Mouse (Mus musculus): ENCODE data around the gene Mmab.
A peak's percentile ranks its signal among the peaks of the same experiment; 100 is the strongest.

The Mmab gene

DNA sequence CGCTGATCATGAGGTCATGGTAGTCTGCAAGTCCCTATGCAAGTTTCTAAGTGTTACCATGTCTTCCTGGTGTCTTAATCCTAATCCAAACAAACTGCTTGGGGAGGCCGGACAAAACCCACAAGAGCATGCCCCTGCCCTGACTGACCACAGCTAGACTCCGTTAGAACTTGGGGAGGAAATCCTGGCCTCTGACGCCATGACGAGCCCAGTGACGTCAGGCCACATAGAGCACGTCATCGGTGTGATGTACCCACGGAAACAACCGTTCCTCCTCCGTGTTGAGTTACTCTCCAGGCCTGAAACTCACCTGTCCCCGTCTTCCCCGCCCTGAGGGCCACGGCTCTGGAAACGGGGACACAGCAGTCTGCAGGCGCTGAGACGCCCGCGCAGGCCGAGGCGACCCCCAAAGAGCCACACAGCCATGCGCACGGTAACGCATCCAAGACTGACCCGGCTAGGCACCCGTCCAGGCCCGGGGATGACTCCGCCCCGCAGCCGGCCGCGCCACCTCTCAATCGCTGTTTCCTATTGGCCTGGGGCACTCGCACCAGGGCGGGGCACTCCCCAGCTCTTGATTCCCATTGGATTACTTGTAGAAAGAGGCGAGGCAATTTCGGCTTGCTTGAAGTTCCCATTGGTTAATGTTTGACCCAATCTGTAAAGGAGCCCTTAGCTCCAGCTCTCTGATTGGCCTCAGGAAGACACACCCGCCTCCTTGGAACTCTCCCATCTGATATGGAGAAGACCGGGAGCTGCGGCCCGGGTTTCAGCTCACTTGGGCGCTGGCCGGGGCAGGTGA lies at the start of gene Mmab, which contains the start of gene Mvk:
Gene Mmab, minus strand, starts transcription at position 495 of the 802 bp plus-strand sequence.
Gene Mvk, plus strand, starts transcription at position 704 of the 802 bp plus-strand sequence.
- DNase-seq (ENCODE audit: low spot score), result peak; percentile 99

DNA sequence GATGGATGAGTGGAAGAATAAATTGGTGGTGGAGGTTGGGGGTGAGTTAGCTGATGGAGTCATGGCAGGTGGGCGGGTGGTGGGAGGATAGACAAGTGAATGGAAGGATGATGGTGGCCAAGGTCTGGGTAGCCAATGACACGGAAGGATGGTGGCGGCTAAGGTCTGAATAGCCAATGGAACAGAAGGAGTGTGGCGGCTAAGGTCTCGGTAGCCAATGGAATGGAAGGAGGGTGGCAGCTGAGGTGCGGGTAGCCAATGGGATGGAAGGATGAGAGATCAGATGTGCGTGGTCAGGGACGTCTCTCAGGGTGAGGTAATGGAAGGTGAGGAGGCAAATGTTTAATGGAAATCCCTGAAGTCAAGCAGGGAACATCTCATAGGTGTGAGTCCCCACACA lies 46.4 kb upstream of the Mmab start:
- no peak for DNase-seq (ENCODE audit: low spot score)

DNA sequence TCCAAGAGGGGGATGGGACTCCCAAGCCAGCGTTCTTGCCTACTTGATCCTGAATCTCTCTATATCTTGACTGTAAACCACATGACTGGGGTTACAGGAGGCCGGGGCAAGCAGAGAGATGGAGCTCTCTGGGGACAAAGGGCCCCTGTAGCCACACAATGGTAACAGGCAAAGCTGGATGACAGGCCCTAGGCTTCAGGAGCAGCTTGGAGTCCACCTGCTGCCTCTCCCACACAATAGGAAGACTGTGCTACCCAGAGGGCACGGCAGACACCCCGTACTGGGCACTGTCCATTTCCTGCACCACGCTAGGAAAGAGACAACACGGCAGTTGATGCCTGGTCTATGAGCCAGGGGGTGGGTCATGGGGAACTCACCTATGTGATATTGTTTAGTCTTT lies 45.7 kb upstream of the Mmab start:
- no peak for DNase-seq (ENCODE audit: low spot score)

DNA sequence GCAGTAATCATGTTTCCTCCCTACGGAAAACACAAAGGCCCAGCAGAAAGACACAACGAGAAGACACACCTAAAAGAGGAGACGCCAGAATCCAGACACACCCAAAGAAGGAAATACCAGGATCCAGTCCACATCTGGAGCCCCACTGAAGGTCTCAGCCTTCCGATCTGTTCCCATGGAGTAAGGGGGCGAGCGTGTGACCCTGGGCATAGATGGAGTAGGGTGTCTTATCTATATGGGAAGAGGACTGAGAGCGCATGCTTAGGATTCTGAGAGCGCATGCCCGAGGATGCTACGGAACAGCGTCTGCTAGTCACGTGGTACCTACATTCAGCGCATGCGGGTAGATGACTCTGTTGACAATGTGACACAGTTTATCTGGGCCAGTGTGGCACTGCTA lies 41.8 kb upstream of the Mmab start:
- DNase-seq (ENCODE audit: low spot score), result no peak

DNA sequence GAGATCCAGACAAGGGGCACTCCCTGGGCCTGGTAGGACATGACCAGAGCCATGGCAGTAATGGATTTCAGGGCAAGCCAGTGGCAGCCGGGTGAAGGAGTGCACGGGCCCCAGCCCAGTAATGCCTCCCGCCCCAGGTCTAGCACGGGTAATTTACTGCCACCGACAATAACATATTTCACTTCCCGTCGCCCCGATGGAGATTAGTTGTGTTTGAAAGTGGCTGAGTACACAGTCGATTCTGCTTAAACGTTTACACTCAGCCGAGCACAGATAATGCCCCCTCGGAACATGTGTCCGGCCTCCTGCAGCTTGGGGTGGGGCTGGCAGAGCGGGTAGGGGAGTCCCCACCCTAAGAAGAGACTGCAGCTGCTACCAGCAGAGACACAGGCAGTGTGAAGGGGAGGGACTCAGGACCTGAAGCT lies 38.7 kb upstream of the Mmab start:
- no peak for DNase-seq (ENCODE audit: low spot score)

DNA sequence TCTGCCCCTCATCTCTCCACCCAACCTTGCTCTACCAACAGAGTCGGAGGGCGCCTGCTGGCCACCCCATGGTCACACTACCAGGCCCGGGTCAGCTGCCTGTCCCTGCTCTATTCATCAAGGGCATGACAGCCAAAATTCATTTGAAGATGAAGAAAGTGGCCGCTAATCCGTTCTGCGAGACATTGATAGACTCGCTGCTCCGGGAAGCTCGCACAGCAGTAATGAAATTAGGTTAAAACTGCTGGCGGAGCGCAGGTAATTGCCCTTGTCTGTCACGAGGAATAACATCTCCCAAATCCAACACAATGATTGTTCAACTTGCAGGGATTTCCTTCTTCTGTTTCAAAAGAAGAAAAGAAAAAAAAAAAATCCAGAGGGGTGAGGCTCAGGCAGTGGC lies 34.4 kb upstream of the Mmab start:
- DNase-seq (ENCODE audit: low spot score), result no peak

DNA sequence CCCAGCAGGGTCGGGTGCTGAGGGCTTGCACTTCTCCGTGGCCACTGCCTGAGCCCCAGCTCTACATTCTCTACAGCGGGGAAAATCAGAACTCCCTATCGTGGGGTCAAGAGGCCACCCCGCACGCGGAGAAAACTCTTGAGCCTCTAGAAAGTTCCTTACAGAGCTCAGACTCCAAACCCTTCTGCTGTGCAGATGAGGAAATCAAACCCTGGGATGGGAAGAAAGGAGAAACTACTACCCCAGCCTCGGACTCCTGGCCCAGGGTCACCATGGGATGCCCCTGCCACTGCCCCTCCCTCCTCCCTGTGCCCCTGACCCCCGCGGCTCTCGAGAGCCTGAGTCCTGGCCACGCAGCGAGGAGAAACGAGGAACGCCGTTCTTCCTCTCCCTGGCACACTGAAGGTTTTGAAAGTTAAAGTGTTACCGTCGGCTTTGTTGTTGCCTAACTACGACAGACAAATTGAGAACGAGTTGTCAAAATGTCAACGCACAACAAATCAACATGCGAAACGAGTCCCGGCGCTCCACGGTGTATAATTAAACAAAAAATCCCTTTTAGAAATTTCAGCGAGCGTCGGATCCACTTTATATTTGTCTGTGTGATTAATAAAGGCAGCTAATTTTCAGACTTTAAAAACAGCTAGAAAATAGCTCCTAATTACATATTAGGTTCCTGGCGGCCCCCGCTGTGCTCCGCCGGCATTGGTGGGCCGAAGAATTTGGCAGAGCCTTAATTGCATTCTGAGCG lies 31.1 kb upstream of the Mmab start:
- DNase-seq (ENCODE audit: low spot score), result no peak

DNA sequence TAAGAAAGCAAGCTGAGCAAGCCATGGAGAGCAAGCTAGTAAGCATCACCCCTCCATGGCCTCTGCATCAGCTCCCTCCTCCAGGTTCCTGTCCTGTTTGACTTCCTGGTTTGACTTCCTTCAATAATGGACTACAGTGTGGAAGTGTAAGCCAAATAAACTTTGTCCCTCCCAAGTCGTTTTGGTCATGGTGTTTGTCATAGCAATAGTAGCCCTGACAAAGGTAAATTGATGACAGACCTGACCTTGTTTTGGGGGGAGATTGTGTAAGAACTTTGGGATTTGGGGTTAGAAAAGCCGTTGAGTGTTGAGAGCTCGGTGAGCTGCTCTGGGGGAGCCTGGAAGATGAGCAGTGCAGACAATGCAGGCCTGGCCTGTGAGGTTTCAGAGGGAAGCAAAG lies 26.5 kb upstream of the Mmab start:
- no peak for DNase-seq (ENCODE audit: low spot score)

DNA sequence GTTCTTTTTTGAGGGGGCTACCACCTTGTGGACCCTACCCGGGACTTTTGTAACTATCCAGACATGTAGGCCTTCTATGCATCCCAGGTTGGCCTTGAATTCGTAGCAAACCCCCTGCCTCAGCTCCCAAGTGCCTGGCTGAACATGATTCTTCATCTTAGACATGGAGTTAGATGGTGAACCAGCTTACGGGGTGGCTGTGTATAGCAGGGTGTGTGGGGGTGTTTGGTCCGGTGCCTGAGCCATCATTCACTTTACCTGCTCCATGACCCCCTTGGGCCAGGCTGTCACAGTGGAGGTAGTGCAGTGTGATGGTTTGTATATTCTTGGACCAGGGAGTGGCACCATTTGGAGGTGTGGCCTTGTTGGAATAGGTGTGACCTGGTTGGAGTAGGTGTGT lies 24.1 kb upstream of the Mmab start:
- DNase-seq (ENCODE audit: low spot score), result no peak

DNA sequence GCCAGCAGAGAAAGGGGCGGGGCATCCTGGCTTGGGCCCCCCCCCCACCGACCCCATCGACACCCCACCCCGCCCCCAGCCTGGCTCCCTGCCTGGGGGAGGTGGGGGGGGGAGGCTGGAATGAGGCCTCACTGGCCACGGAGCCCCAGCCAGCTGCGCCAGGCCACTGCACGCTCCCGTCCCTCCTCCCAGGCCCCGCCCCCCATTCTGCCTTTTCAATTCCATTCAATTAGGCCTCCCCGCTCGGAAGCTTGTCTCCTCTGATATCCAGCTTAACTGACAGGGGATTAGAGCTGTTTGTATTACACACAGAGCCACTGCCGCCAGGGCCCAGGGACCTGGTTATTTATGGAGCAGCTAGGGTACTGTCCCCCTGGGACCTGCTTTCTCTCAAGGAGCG lies 23.6 kb upstream of the Mmab start:
- DNase-seq (ENCODE audit: low spot score), result peak; percentile 84

DNA sequence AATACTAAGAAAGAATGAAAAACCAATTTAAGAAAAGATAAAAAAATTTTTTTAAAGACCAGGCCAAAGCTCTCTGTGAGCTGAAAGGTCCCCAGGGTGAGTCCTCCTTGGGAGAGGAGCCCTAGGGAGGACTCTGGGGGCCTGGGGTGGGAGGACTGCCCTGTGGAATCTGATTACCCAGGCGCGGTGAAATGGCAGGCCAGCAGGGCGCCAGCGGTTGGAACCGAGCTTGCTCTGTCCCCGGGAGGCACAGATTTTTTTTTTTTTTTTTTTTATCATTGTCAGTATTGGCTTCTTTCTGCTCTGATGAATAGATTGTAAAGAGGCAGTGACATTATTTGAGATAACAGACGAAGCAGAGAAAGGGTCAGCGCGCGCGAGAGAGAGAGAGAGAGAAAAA lies 23.2 kb upstream of the Mmab start:
- DNase-seq (ENCODE audit: low spot score), result peak; percentile 50

DNA sequence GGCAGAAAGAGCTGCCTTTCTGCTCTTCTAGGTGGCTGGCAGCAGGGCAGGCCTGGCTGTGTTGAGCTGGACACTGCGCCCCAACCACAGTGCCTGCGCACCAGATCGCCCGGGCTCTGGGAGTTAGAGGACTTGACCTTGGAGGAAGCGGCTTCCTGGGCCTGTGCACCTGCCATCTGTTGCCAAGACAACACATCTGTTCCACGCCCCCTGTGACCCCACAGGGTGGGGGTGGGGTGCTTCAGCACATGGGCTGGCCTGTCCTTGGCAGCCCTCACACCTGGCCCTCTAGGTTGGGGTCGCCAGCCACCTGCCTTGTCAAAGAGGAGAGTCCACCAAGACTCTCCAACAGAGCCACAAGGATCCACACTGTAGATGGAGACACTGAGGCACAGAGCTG lies 21.8 kb upstream of the Mmab start:
- DNase-seq (ENCODE audit: low spot score), result peak; percentile 50

DNA sequence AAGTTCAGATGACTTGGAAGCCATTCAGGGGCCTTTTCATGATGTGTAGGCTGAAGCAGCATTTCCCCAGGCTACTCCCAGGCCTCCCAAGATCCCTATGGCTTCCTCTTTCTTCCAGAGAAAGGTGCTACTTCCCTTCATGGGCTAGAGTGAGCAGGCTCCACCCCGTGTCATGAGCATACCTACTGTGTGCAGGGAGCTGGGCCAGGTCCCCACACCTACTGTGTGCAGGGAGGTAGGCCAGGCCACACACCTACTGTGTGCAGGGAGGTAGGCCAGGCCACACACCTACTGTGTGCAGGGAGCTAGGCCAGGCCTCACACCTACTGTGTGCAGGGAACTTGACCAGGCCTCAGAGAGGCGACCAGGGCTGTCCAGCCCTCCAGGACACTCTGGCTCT lies 20.7 kb upstream of the Mmab start:
- DNase-seq (ENCODE audit: low spot score), result no peak

DNA sequence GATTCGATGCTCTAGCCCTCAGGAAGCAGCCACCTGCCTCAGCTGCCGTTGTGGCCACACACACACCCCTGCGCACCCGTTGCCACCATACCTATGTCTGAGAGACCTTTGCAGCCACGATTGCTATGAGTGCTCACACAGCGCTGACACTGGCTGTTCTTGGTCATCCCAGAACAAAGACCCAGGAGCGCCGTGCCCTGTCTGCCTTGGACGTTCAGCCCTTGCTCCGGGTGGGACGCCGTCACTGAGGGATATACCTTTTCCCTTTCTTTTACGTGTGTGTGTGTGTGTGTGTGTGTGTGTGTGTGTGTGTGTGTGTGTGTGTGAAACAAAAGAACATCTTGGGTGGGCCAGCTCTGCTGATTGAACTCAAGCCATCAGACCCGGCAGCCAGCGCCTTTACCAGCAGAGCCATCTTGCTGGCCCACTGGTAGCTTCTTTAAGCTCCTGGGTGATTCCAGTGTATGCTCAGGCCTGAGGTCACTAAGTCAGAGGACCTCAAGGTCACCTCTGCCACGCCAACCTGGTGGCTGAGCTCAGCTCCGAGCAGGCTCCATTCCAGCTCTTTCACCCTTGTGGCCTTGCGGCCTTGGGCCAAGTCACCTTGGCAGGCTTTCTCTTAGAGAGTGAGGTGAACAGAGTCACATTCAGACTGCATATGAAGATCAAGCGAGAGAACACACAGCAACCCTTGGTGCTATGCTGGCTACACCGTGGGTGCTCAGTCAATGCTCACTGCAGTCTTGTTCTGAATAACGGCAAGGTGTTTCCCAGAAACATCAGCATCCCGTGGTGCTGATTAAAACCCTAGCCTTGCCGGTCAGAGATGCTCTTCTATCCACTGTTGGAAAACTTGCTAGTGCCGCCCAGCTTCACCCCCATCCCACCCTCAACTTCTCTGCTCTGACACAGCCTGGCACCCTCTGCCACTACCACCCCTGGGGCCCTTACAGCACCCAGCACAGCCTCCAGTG lies 18.5 kb upstream of the Mmab start:
- peak; percentile 49 for DNase-seq (ENCODE audit: low spot score)

DNA sequence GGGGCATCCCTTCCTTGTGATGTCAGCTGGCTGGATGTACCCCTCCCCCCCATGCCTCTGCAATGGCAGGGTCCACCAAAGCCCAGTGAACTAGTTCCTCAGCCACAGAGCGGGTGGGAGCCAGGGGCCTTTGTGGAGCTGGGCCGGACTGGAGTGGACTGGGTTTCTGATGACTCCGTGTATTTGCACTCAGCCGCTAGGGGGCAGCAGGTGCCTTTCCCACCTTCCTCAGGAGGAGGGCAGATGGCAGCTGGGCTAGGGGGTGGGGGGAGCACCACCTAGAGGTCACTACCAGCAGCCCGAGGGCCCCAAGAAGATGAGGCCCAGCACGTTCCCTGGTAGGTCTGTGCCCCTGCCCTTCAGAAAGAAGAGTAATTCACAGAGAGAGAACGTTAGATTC lies 17.4 kb upstream of the Mmab start:
- peak; percentile 94 for DNase-seq (ENCODE audit: low spot score)

DNA sequence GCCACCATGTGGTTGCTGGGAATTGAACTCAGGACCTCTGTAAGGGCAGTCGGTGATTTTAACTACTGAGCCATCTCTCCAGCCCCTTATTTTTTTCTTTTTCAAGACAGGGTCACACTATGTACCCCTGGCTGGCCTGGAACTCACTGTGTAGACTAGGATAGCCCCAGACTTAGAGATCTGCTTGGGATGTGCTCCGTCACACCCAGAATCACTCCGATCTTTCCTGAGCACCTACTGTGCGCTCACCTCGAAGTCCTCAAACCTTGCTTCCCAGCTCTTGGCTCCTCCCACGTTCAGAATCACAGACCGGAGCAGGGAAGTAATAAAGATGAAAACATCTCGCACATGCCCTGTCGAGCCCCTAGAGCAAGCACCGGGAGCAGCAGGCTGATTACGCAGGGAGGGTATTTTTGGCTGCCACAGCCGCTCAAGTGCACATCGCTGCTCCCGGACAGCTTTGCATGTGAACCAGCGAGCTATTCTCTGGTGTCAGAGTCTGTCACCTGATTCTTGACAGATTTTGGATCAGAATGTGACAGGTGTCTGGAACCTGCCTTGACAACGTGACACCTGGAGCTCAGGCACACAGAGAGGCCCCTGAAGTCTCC lies 13.2 kb upstream of the Mmab start:
- DNase-seq (ENCODE audit: low spot score), result no peak

DNA sequence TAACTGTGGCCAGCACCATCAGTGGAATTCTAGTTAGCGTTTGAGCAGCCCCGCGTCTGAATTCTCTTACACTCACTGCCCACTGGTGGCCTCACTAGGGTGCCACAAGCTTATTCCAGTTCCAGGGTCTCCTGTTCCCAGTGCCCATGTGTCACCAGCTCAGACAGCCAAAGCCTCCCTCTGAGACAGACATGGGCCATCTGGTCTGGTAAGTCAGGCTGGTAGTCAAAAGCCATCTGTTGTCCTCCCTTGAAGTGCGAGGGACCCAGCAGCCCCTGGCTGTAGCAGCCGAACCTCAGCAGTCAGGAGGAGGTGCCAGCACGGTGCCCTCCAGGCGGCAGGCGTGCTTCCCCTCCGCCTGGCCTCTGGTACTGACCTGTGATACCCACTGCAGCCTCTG lies 12.4 kb upstream of the Mmab start:
- DNase-seq (ENCODE audit: low spot score), result no peak

DNA sequence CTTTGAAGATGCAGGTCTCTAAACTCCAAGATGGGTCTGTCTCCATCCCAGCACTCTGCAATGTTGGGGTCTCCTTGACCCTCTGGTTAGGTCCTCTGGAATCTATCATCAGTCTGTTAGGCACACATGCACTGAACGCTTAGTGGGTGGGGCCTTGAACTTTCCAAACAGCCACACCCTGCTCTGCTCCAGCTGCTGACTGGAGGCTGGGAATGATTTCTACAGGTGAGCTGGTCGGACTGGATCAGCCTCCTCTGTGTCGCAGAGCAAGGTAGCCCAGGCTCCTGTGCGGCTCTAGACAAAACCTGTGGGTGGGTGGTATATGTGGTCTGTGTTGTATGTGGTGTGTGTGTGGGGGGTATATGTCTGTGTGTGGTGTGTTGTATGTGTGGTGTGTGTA lies 5.2 kb upstream of the Mmab start:
- DNase-seq (ENCODE audit: low spot score), result no peak

DNA sequence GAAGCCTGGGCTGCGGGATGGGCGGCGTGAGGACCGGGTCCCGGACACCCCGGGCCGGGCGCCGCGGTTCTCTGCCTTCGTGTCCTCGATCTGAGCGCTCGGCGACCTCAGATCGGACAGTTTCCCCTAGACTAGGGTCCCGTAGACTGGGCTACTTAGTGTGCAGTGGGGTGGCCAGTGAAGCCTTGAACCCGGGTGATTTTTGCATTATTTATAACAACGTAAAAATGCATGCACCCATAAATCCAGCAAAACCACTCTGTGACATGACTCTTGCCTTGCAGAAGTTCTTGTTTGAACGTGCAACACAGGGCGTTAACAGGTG lies 470 bp upstream of the Mmab start:
- DNase-seq (ENCODE audit: low spot score), result no peak

DNA sequence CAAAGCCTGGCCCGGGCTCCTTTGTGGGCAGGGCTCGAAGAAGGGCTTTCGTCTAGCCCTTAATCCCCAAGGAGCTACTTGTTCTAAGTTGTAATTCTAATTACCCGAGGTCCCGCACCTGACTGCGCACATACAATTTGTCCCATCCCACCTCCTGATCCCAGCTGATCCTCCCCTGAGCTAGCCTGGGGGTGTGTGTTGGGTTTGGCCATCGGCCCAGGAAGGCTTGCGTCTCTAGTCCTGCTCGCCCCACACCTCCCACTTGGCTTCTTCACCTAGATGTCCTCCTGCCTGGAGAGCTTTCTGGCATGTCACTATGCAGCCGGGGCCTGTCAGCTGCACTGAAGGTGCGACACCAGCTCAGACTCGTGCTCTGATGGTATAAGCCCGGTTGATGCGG lies 8.3 kb downstream of the Mmab start:
- DNase-seq (ENCODE audit: low spot score), result no peak

DNA sequence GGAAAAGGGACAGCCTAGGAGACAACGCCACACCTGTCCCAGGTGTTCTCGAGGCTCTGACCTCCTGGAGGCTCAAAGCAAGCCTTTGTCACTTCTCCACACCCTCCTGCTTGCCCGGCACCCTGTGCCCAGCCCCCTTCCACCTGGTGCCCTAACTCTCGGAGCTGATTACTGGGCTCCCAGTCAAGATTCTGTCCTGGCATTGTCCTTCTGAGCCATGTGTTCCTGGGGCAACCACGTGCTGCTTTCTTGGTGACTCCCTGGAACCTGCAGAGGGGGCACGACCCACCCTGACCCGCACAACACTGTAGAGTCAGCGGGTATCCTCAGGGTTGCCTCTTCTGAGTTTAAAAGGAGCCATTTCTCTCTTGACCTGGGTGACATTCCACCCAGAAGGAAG lies 9.5 kb downstream of the Mmab start:
- no peak for DNase-seq (ENCODE audit: low spot score)

DNA sequence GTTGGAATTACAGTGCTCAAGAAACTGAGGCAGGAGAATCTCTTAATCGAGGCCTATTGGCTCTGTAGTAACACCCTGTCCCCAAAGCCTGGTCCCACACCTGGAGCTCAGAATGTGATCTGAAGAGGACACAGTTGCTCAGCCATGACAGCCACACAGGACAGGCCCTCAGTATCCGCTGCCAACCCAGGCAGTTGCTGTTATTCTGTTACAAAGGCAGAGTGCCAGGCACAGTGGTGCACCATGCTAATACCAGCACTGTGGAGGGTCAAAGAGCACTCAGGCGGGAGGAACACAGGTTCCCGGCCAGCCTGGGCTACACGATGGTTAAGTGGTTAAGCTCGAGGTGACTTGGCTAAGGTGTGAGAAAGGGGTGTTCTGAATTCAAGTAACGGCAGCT lies 14.1 kb downstream of the Mmab start:
- DNase-seq (ENCODE audit: low spot score), result no peak

Data from testis, postnatal 10 days (tissue).